ENCODE assay signal across 8 mouse cellular contexts in the genomic region with DNA sequence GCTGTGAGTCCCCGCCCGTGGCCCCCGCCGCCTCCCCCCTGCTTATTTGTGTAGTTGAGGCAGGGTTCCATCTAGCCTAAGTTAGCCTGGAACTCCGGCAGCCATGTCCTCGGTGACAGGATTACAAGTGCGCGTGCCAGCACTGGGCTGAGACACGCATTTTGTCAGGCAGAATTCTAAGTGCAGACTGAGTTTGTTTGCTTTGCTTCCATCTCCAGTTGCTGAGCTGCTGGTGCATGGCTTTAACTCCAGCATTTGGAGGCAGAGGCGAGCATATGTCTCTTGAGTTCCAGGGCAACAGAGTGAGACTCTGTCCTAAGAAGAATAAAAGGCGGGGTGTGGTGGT. TPM values are rescaled to one million over a fixed set of nuclear protein-coding genes. Genes with fewer than 3 reads are reported as not detected.
DNase-seq lines count a peak whose midpoint lies in the region; ATAC-seq and TF ChIP-seq lines count a peak whose summit lies in the region.

No protein-coding gene starts in this region.

- TF ChIP-seq CTCF in ES-Bruce4 (IDR thresholded peaks at IDR 0.05; ENCODE audit: low read depth, low read length), result no peak

- no peak for TF ChIP-seq POLR2A in ES-Bruce4 (IDR thresholded peaks at IDR 0.05; ENCODE audit: insufficient read depth, low read length)

- peaks cover 39% of the 10 kb centered on the region for H3K4me1 ChIP-seq in heart, embryonic 10.5 days
- no peaks in the 10 kb centered on the region for H3K4me1 ChIP-seq in ES-Bruce4 (ENCODE audit: control insufficient read depth, insufficient read depth, low read length)
- H3K4me1 ChIP-seq in forebrain, embryonic 15.5 days, result peaks cover 16% of the 10 kb centered on the region
- H3K4me1 ChIP-seq in liver, embryonic 15.5 days (replicated peaks), result peaks cover 58% of the 10 kb centered on the region

- peak overlapping the region; percentile 82 for H3K4me3 ChIP-seq in heart, embryonic 10.5 days
- H3K4me3 ChIP-seq in ES-Bruce4 (ENCODE audit: low read depth, low read length), result peak overlapping the region; percentile 88
- H3K4me3 ChIP-seq in forebrain, embryonic 15.5 days, result peak overlapping the region; percentile 63
- peak overlapping the region; percentile 87 for H3K4me3 ChIP-seq in liver, embryonic 15.5 days (replicated peaks)

- H3K9ac ChIP-seq in ES-Bruce4 (ENCODE audit: low read depth, poor library complexity, severe bottlenecking), result peak overlapping the region; percentile 92
- peak overlapping the region; percentile 67 for H3K9ac ChIP-seq in forebrain, embryonic 15.5 days (replicated peaks)
- peak overlapping the region; percentile 91 for H3K9ac ChIP-seq in liver, embryonic 15.5 days

- H3K4me2 ChIP-seq in forebrain, embryonic 15.5 days (replicated peaks), result peak overlapping the region; percentile 80
- H3K4me2 ChIP-seq in liver, embryonic 15.5 days, result peak overlapping the region; percentile 99

- peak; percentile 39; the same call in 1 of the 2 replicates for ATAC-seq in forebrain, embryonic 15.5 days (replicated peaks)
- peak; percentile 5 for ATAC-seq in liver, embryonic 15.5 days (ENCODE audit: insufficient read depth)

- peaks cover 33% of the 10 kb centered on the region for H3K36me3 ChIP-seq in heart, embryonic 10.5 days
- peaks cover 11% of the 10 kb centered on the region for H3K36me3 ChIP-seq in ES-Bruce4 (ENCODE audit: control insufficient read depth, insufficient read depth, low read length, poor library complexity, severe bottlenecking)
- peaks cover 7% of the 10 kb centered on the region for H3K36me3 ChIP-seq in forebrain, embryonic 15.5 days
- H3K36me3 ChIP-seq in liver, embryonic 15.5 days (replicated peaks), result peaks cover 29% of the 10 kb centered on the region

- H3K27me3 ChIP-seq in heart, embryonic 10.5 days (ENCODE audit: insufficient read depth, poor library complexity, severe bottlenecking), result no peaks in the 10 kb centered on the region
- H3K27me3 ChIP-seq in ES-Bruce4 (ENCODE audit: control insufficient read depth, insufficient read depth, low read length, poor library complexity, severe bottlenecking), result no peaks in the 10 kb centered on the region
- no peaks in the 10 kb centered on the region for H3K27me3 ChIP-seq in forebrain, embryonic 15.5 days
- H3K27me3 ChIP-seq in liver, embryonic 15.5 days, result no peaks in the 10 kb centered on the region

- 3% methylated on average over 11 of the region's 11 CpGs for WGBS in heart, embryonic 10.5 days
- WGBS in forebrain, embryonic 15.5 days, result 2% methylated on average over 11 of the region's 11 CpGs
- WGBS in liver, embryonic 15.5 days (ENCODE audit: insufficient replicate concordance), result 1% methylated on average over 11 of the region's 11 CpGs

- no peak for DNase-seq in heart, embryonic 10.5 days (ENCODE audit: low spot score)
- no peak for DNase-seq in heart, adult 9 months (ENCODE audit: low spot score in 2 of 2)
- DNase-seq in ovary, adult 18-20 months (ENCODE audit: low spot score), result no peak
- no peak for DNase-seq in urinary bladder, adult 2 months (ENCODE audit: low spot score)
- DNase-seq in layer of hippocampus, adult 11-12 months (ENCODE audit: low spot score), result no peak

- TF ChIP-seq EP300 in ES-Bruce4 (IDR thresholded peaks at IDR 0.05; ENCODE audit: insufficient read depth, low read depth, low read length), result no peak

- H3K27ac ChIP-seq in heart, embryonic 10.5 days, result peak overlapping the region; percentile 95
- no peak overlapping the region for H3K27ac ChIP-seq in ES-Bruce4 (ENCODE audit: insufficient read depth, low read length)
- peak overlapping the region; percentile 84 for H3K27ac ChIP-seq in forebrain, embryonic 15.5 days (replicated peaks)
- H3K27ac ChIP-seq in liver, embryonic 15.5 days (replicated peaks), result peak overlapping the region; percentile 87

- no peaks in the 10 kb centered on the region for H3K9me3 ChIP-seq in heart, embryonic 10.5 days
- no peaks in the 10 kb centered on the region for H3K9me3 ChIP-seq in ES-Bruce4 (replicated peaks; ENCODE audit: control insufficient read depth, insufficient read depth, low read length, poor library complexity, severe bottlenecking)
- H3K9me3 ChIP-seq in forebrain, embryonic 15.5 days, result no peaks in the 10 kb centered on the region
- no peaks in the 10 kb centered on the region for H3K9me3 ChIP-seq in liver, embryonic 15.5 days (replicated peaks)

RNA-seq across cellular contexts. Expression of a gene that starts 0.5 kb away (rescaled TPM):
- polyA plus RNA-seq in heart, embryonic 10.5 days (2016; fragmentation: Nextera tagmentation; extraction: Ambion mirVana), result 25.8 and 30.6 TPM in 2 replicates
- polyA plus RNA-seq in ES-Bruce4 (2011; ENCODE audit: insufficient read depth, insufficient read length, low read depth, missing spikeins), result 56.8 and 64.7 TPM in 2 replicates
- polyA plus RNA-seq in forebrain, embryonic 15.5 days (2015; fragmentation: Nextera tagmentation; extraction: Ambion mirVana), result 25.9 and 27.4 TPM in 2 replicates
- polyA plus RNA-seq in liver, embryonic 15.5 days (2015; fragmentation: Nextera tagmentation; extraction: Ambion mirVana), result 9.4 and 11.0 TPM in 2 replicates
- 11.6 and 18.0 TPM in 2 replicates for polyA plus RNA-seq in urinary bladder, adult 2 months (2012; rRNA removed)

RNA-seq across cellular contexts. Expression of a gene that starts 14.4 kb away (rescaled TPM):
- polyA plus RNA-seq in heart, embryonic 10.5 days (2016; fragmentation: Nextera tagmentation; extraction: Ambion mirVana), result 345 and 365 TPM in 2 replicates
- polyA plus RNA-seq in ES-Bruce4 (2011; ENCODE audit: insufficient read depth, insufficient read length, low read depth, missing spikeins), result 1,875 and 2,151 TPM in 2 replicates
- polyA plus RNA-seq in forebrain, embryonic 15.5 days (2015; fragmentation: Nextera tagmentation; extraction: Ambion mirVana), result 359 and 384 TPM in 2 replicates
- 280 and 313 TPM in 2 replicates for polyA plus RNA-seq in liver, embryonic 15.5 days (2015; fragmentation: Nextera tagmentation; extraction: Ambion mirVana)
- polyA plus RNA-seq in urinary bladder, adult 2 months (2012; rRNA removed), result 1,892 and 2,281 TPM in 2 replicates

RNA-seq across cellular contexts. Expression of a gene that starts 36.8 kb away (rescaled TPM):
- 6.3 and 6.5 TPM in 2 replicates for polyA plus RNA-seq in heart, embryonic 10.5 days (2016; fragmentation: Nextera tagmentation; extraction: Ambion mirVana)
- polyA plus RNA-seq in ES-Bruce4 (2011; ENCODE audit: insufficient read depth, insufficient read length, low read depth, missing spikeins), result 28.6 and 31.9 TPM in 2 replicates
- polyA plus RNA-seq in forebrain, embryonic 15.5 days (2015; fragmentation: Nextera tagmentation; extraction: Ambion mirVana), result 1.9 TPM in 2 replicates
- polyA plus RNA-seq in liver, embryonic 15.5 days (2015; fragmentation: Nextera tagmentation; extraction: Ambion mirVana), result 0.60 and 0.69 TPM in 2 replicates
- 41.6 and 64.2 TPM in 2 replicates for polyA plus RNA-seq in urinary bladder, adult 2 months (2012; rRNA removed)

RNA-seq across cellular contexts. Expression of a gene that starts 51.2 kb away (rescaled TPM):
- 5.0 and 5.7 TPM in 2 replicates for polyA plus RNA-seq in heart, embryonic 10.5 days (2016; fragmentation: Nextera tagmentation; extraction: Ambion mirVana)
- 14.0 and 14.7 TPM in 2 replicates for polyA plus RNA-seq in ES-Bruce4 (2011; ENCODE audit: insufficient read depth, insufficient read length, low read depth, missing spikeins)
- polyA plus RNA-seq in forebrain, embryonic 15.5 days (2015; fragmentation: Nextera tagmentation; extraction: Ambion mirVana), result 1.2 and 1.8 TPM in 2 replicates
- 0.10 and 0.14 TPM in 2 replicates for polyA plus RNA-seq in liver, embryonic 15.5 days (2015; fragmentation: Nextera tagmentation; extraction: Ambion mirVana)
- polyA plus RNA-seq in urinary bladder, adult 2 months (2012; rRNA removed), result 0.65 and 0.84 TPM in 2 replicates
